Mouse (Mus musculus) granulocyte monocyte progenitor cell, adult 5-6 weeks (primary cell): ENCODE results near the gene Sik2. TPM values are rescaled to one million over a fixed set of nuclear protein-coding genes. Genes with fewer than 3 reads are reported as not detected.

Source experiments
- ATAC-seq: replicated peaks from 2 replicates; pipeline ENCODE4 v1.8.0; 2016; ENCODE audit warnings: mild to moderate bottlenecking, moderate TSS enrichment, inconsistent platforms; ENCODE audit not compliant: poor library complexity, severe bottlenecking
- total RNA-seq, 2 experiments: library from RNA; stranded (forward) in 1 of 2; stranded (reverse) in 1 of 2; fragments of 200-712, 200-1000 nt in 1 of 2; fragments of >200 nt in 1 of 2; fragmentation: Nextera tagmentation in 1 of 2; gene quantifications; 2 replicates each; pipeline ENCODE4 v1.2.3; 2014 to 2017

Sik2 gene
- total RNA-seq, 2 experiments from 2014 or later, result 15.5 to 42.5 TPM

GRCm38 (mm10) chr9:50875470-50875869 is 133.4 kb downstream of the Sik2 start:
- no peak for ATAC-seq

- ATAC-seq, result no peak
Observed at GRCm38 (mm10) chr9:50874031-50874430, 134.8 kb downstream of the Sik2 start.

- no peak for ATAC-seq
Observed at GRCm38 (mm10) chr9:50873210-50873609, 135.7 kb downstream of the Sik2 start.

GRCm38 (mm10) chr9:50868182-50868581 is 140.7 kb downstream of the Sik2 start:
- no peak for ATAC-seq

GRCm38 (mm10) chr9:50867015-50867414 is 141.9 kb downstream of the Sik2 start:
- ATAC-seq, result no peak

GRCm38 (mm10) chr9:50865803-50866202 is 143.1 kb downstream of the Sik2 start:
- ATAC-seq, result peak; percentile 98

- no peak for ATAC-seq
Observed at GRCm38 (mm10) chr9:50864877-50865276, 144.0 kb downstream of the Sik2 start.

GRCm38 (mm10) chr9:50863824-50864223 is 145.0 kb downstream of the Sik2 start:
- ATAC-seq, result no peak

- no peak for ATAC-seq
Observed at GRCm38 (mm10) chr9:50861119-50861839, 147.6 kb downstream of the Sik2 start.

GRCm38 (mm10) chr9:50858681-50859080 is 150.2 kb downstream of the Sik2 start:
- no peak for ATAC-seq

- peak; percentile 30; the same call in 1 of the 2 replicates for ATAC-seq
Observed at GRCm38 (mm10) chr9:50857082-50857641, 151.7 kb downstream of the Sik2 start.

- peak; percentile 90 for ATAC-seq
Observed at GRCm38 (mm10) chr9:50856341-50857081, 152.4 kb downstream of the Sik2 start.

- no peak for ATAC-seq
Observed at GRCm38 (mm10) chr9:50855780-50856179, 153.1 kb downstream of the Sik2 start.

- ATAC-seq, result no peak
Observed at GRCm38 (mm10) chr9:50855133-50855766, 153.6 kb downstream of the Sik2 start.

- ATAC-seq, result no peak
Observed at GRCm38 (mm10) chr9:50854376-50854775, 154.5 kb downstream of the Sik2 start.

- peak; percentile 16 for ATAC-seq
Observed at GRCm38 (mm10) chr9:50852634-50853349, 156.1 kb downstream of the Sik2 start.

GRCm38 (mm10) chr9:50850713-50851112 is 158.2 kb downstream of the Sik2 start:
- ATAC-seq, result peak; percentile 58

GRCm38 (mm10) chr9:50850271-50850670 is 158.6 kb downstream of the Sik2 start:
- peak; percentile 17; the same call in 1 of the 2 replicates for ATAC-seq

- ATAC-seq, result no peak
Observed at GRCm38 (mm10) chr9:50849755-50850154, 159.1 kb downstream of the Sik2 start.

GRCm38 (mm10) chr9:50849249-50849648 is 159.6 kb downstream of the Sik2 start:
- peak; percentile 53 for ATAC-seq
